In the genomic region with DNA sequence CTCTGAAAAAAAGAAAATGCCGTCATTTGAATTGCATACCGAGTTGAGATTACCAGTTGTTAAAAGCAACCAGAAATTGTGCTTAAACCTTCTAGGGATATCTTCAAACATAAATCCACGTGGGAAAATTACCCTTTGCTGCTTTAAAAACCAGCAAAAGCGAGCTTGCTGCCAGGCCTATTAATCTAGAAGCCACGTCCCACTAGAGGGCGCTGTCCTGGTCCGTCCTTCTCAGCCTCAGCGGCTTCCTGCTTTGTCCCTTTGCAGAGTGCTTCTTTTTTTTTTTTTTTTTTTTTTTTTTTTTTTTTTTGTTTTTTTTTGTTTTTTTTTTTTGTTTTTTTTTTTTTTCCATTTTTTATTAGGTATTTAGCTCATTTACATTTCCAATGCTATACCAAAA, we compare ENCODE assay signal across 9 mouse cellular contexts.
DNase-seq lines count a peak whose midpoint lies in the region; ATAC-seq lines count a peak whose summit lies in the region.
"Had no signal": no experiment of that assay in that cellular context is flagged by ENCODE, and none has a peak within 500 bp of the region (broad histone marks: within the 10 kb centered on the region; RNA-seq: fewer than 3 reads in every experiment).

No protein-coding gene starts in this region.

- peak overlapping the region; percentile 49 for H3K4me2 ChIP-seq in heart, embryonic 13.5 days
- no peak overlapping the region for H3K4me2 ChIP-seq in midbrain, embryonic 11.5 days

- H3K9me3 ChIP-seq in heart, embryonic 13.5 days, result no peaks in the 10 kb centered on the region
- no peaks in the 10 kb centered on the region for H3K9me3 ChIP-seq in midbrain, embryonic 11.5 days (ENCODE audit: control insufficient read depth, low read length)

- H3K4me3 ChIP-seq in heart, embryonic 13.5 days, result no peak overlapping the region
- no peak overlapping the region for H3K4me3 ChIP-seq in midbrain, embryonic 11.5 days (ENCODE audit: low read depth, low read length)

- H3K36me3 ChIP-seq in heart, embryonic 13.5 days, result no peaks in the 10 kb centered on the region
- H3K36me3 ChIP-seq in midbrain, embryonic 11.5 days (ENCODE audit: control insufficient read depth, insufficient read depth, low read length), result no peaks in the 10 kb centered on the region

- H3K27ac ChIP-seq in heart, embryonic 13.5 days (replicated peaks), result peak overlapping the region; percentile 60
- no peak overlapping the region for H3K27ac ChIP-seq in midbrain, embryonic 11.5 days (ENCODE audit: low read depth, low read length)

- no peak for ATAC-seq in heart, embryonic 13.5 days (ENCODE audit: extremely low read depth, insufficient number of reproducible peaks, low FRiP score, low TSS enrichment)
- 0 out of 2 replicates have a peak, but pooled peaks have one; percentile 62 for ATAC-seq in midbrain, embryonic 11.5 days (ENCODE audit: low FRiP score)

- H3K9ac ChIP-seq in heart, embryonic 13.5 days, result no peak overlapping the region
- no peak overlapping the region for H3K9ac ChIP-seq in midbrain, embryonic 11.5 days (ENCODE audit: low read length)

- H3K4me1 ChIP-seq in heart, embryonic 13.5 days, result peaks cover 51% of the 10 kb centered on the region
- H3K4me1 ChIP-seq in midbrain, embryonic 11.5 days (ENCODE audit: control insufficient read depth, insufficient read depth, low read length), result no peaks in the 10 kb centered on the region

- intact Hi-C loops in left cerebral cortex, postnatal 10 days (cut with DNase I), result no loop called here

- H3K27me3 ChIP-seq in heart, embryonic 13.5 days (replicated peaks), result no peaks in the 10 kb centered on the region
- H3K27me3 ChIP-seq in midbrain, embryonic 11.5 days (ENCODE audit: control insufficient read depth, insufficient read depth, low read length), result no peaks in the 10 kb centered on the region
- H3K27me3 ChIP-seq: megakaryocyte, embryonic 14.5 days had no signal

- 20% methylated on average over 8 of the region's 8 CpGs for WGBS in heart, embryonic 13.5 days
- 28% methylated on average over 8 of the region's 8 CpGs for WGBS in midbrain, embryonic 11.5 days

- DNase-seq in gastrocnemius, adult 18-20 months (ENCODE audit: low spot score), result peak; percentile 65
- no peak for DNase-seq in gastrocnemius, postnatal 25 days
- peak; percentile 68 for DNase-seq in NIH3T3 (ENCODE audit: low read depth)
- DNase-seq in embryo, embryonic 10 days (ENCODE audit: low spot score), result peak; percentile 92
- DNase-seq in left cerebral cortex, postnatal 10 days (ENCODE audit: extremely low spot score in 1 of 2, low spot score in 2 of 2), result peak; percentile 55 to 80
- peak; percentile 89 for DNase-seq in midbrain, embryonic 11.5 days (ENCODE audit: low spot score, missing footprints)
- peak; percentile 43 to 50 for DNase-seq in spleen, postnatal 36 days (ENCODE audit: low spot score in 2 of 2)
